Mouse (Mus musculus) midbrain, embryonic 16.5 days (tissue): ENCODE measurements around the gene Eif4g2. TPM values are rescaled to one million over a fixed set of nuclear protein-coding genes. Genes with fewer than 3 reads are reported as not detected.
A peak's percentile ranks its signal among the peaks of the same experiment; 100 is the strongest.

ENCODE experiments used
- ATAC-seq: fragments of 200-750 bp; cut with Nextera tagmentation; 2 replicates; pipeline ENCODE4 v1.8.0; 2017; ENCODE audit warnings: moderate TSS enrichment
- H3K27ac ChIP-seq: fragments of 300-500 bp; sonication (generic); 2 replicates; pipeline ENCODE4 v1.5.1; 2014; ENCODE audit warnings: mild to moderate bottlenecking, low read length, mixed read lengths
- H3K27me3 ChIP-seq: fragments of 300-500 bp; sonication (generic); 2 replicates; pipeline ENCODE4 v1.6.1; 2014; ENCODE audit warnings: low read depth, low read length, mixed read lengths; ENCODE audit not compliant: control insufficient read depth, insufficient read depth
- H3K36me3 ChIP-seq: fragments of 300-500 bp; sonication (generic); 2 replicates; pipeline ENCODE4 v1.6.1; 2014; ENCODE audit warnings: mild to moderate bottlenecking, low read length, moderate library complexity, mixed read lengths; ENCODE audit not compliant: control insufficient read depth, insufficient read depth
- H3K4me1 ChIP-seq: fragments of 300-500 bp; sonication (generic); 2 replicates; pipeline ENCODE4 v1.6.1; 2014; ENCODE audit warnings: mild to moderate bottlenecking, low read length, mixed read lengths; ENCODE audit not compliant: control insufficient read depth, insufficient read depth
- H3K4me2 ChIP-seq: fragments of 300-500 bp; sonication (generic); 2 replicates; pipeline ENCODE4 v1.6.1; 2014; ENCODE audit warnings: mild to moderate bottlenecking, low read length, mixed read lengths
- H3K4me3 ChIP-seq: fragments of 300-500 bp; sonication (generic); 2 replicates; pipeline ENCODE4 v1.5.1; 2014; ENCODE audit warnings: low read depth, mild to moderate bottlenecking, low read length, moderate library complexity, mixed read lengths
- H3K9ac ChIP-seq: fragments of 300-500 bp; sonication (generic); 2 replicates; pipeline ENCODE4 v1.6.1; 2014; ENCODE audit warnings: low read depth, low read length, mixed read lengths
- H3K9me3 ChIP-seq: fragments of 300-500 bp; sonication (generic); replicated peaks from 2 replicates; pipeline ENCODE4 v1.6.1; 2014; ENCODE audit warnings: mild to moderate bottlenecking, low read length, mixed read lengths; ENCODE audit not compliant: control insufficient read depth, poor library complexity, severe bottlenecking
- whole genome bisulfite sequencing: fragments of 180-500 bp; shearing (Covaris S2); extraction: QIAGEN DNeasy Blood & Tissue Kit; methylation state at CpG from one replicate; pipeline ENCODE4 v1.1.7; 2014; 5-methylcytosine and 5-hydroxymethylcytosine counted together
- polyA plus RNA-seq: library from polyadenylated mRNA; unstranded; fragments of >200 nt; fragmentation: Nextera tagmentation; extraction: Ambion mirVana; gene quantifications from 2 replicates; pipeline ENCODE4 v1.2.1, GENCODE M21; 2015

Gene Eif4g2
- polyA plus RNA-seq, 1 experiment from 2014 or later, result 1,168 TPM

DNA sequence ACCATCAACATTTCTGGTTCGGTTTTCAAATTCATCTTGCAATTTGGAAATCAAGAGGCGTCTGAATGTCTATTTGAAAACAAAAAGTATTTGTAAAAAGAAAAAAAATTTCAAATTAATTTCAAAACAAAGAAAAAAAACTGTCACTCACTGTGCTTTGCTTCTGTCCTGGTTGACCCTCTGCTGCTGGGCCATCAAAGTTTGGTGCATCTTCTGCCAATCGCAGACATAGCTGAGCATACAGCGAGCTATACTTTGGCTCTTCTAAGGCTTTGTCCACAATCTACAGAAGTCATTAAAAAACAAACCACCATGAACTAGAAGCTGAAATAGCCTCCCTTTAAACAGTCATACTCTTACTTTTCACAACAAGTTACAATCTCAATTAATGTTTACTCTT, 4.6 kb downstream of the Eif4g2 start:
- no peak overlapping the region for H3K9ac ChIP-seq
- ATAC-seq, result no peak
- H3K9me3 ChIP-seq, result no peaks in the 10 kb centered on the region
- H3K36me3 ChIP-seq, result peaks cover 55% of the 10 kb centered on the region
- H3K4me1 ChIP-seq, result peaks cover 29% of the 10 kb centered on the region
- H3K27ac ChIP-seq, result no peak overlapping the region
- H3K27me3 ChIP-seq, result no peaks in the 10 kb centered on the region
- WGBS, result 93% methylated on average over 4 of the region's 4 CpGs
- H3K4me3 ChIP-seq, result no peak overlapping the region
- no peak overlapping the region for H3K4me2 ChIP-seq

DNA sequence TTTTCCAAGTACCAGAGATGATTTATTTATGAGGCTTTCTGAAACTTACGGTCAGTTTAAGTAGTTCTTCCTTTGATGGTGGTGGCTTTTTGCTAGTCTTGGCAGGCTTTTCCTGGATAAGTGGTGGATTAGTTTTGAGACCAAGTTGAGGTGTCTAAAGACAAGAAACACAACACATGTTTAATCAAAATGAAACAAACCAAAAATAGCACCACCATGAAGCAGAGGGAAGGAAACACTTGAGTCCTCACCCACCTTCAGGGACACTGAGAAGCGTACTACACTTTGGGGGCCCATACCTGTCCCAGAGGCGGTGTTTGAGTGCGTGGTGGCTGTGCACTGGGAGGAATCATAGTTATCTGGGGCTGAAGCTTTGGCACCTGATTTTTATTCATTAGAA, 7.5 kb downstream of the Eif4g2 start:
- Histone ChIP-seq H3K9ac (no peak overlapping the region), H3K9me3 (no peaks in the 10 kb centered on the region), H3K27me3 (no peaks in the 10 kb centered on the region), H3K27ac (no peak overlapping the region), H3K4me1 (peaks cover 18% of the 10 kb centered on the region), H3K4me2 (no peak overlapping the region), H3K36me3 (peaks cover 76% of the 10 kb centered on the region), H3K4me3 (no peak overlapping the region)
- 95% methylated on average over 4 of the region's 4 CpGs for WGBS
- no peak for ATAC-seq

DNA sequence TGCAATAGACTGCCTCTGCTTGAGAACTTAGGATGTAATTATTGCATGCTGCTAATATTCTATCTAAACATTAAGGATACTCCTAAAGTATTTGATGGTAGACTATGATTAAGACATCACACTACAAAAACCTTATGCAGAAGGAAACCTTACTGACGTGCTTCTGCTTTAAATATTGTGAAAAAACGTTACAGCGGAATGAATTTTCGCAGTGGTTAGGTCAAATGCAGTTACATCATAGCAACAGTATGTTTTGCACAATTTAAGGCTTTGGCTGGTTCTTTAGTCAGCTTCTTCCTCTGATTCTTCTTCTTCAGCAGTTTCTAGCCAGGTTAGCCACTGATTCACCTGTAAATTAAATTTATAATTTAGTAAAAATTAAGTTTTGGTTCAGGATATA, 10.4 kb downstream of the Eif4g2 start:
- H3K4me2 ChIP-seq, result no peak overlapping the region
- H3K9ac ChIP-seq, result no peak overlapping the region
- no peak overlapping the region for H3K27ac ChIP-seq
- H3K9me3 ChIP-seq, result no peaks in the 10 kb centered on the region; the same call in 1 of the 2 replicates
- H3K4me1 ChIP-seq, result no peaks in the 10 kb centered on the region
- ATAC-seq, result no peak
- H3K36me3 ChIP-seq, result peaks cover 77% of the 10 kb centered on the region
- no peaks in the 10 kb centered on the region for H3K27me3 ChIP-seq
- no peak overlapping the region for H3K4me3 ChIP-seq
- 97% methylated on average over 4 of the region's 4 CpGs for WGBS

DNA sequence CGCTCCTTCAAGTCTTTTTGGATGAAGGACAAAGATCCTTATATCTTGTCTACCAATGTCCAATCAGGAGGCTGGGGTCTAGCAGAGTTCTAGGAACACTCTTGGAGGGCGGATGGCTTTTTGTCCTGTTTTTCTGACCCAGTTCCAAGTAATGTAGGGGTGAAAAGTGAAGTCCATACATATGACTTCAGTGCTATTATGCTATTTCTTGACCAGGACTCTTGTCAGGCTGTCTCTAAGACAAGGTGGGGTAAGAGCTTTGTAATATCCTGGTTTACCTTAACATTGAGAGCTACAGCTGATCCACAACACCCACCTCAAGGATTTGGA, 12.7 kb downstream of the Eif4g2 start:
- WGBS, result 94% methylated on average over 2 of the region's 2 CpGs
- Histone ChIP-seq H3K9me3 (no peaks in the 10 kb centered on the region; the same call in 1 of the 2 replicates), H3K36me3 (peaks cover 60% of the 10 kb centered on the region), H3K4me3 (no peak overlapping the region), H3K4me1 (no peaks in the 10 kb centered on the region), H3K27me3 (no peaks in the 10 kb centered on the region), H3K4me2 (no peak overlapping the region), H3K9ac (no peak overlapping the region), H3K27ac (no peak overlapping the region)
- ATAC-seq, result 0 out of 2 replicates have a peak, but pooled peaks have one; percentile 21

DNA sequence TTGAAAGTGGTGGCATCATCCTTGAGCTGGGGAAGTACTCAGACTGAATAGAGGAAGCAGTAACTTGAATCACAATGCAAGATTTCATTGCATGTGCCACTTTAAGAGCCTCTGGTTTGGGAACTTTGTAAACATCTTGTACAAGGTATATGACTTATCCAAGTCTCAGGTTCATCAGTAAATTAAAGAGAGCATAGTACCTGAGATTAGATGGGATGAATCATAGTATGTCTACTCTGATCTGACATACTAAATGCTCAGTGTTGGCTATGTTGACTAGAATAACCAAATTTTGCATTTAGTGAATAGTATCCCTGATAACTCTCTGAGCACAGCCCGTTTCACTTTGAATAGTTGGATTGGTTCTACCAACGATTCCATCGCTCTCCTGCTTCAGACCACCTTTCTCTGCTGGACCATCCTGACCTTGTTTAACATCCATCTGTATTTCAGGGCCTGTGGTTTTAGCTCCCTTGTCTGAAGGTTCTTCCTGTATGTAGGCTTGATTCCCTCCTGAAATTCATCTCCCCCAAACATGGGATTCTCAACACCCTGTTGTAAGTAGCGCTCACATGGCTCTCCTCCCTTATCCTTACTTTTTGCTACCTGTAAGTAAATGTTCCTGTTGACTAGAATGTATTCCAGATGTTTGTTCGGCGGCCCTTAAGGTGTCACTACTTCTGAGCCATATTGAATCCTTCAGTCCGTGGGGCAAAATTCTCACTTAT, 13.2 kb downstream of the Eif4g2 start:
- no peak overlapping the region for H3K4me3 ChIP-seq
- H3K27me3 ChIP-seq, result no peaks in the 10 kb centered on the region
- H3K36me3 ChIP-seq, result peaks cover 55% of the 10 kb centered on the region
- WGBS, result 94% methylated on average over 7 of the region's 7 CpGs
- no peak overlapping the region for H3K27ac ChIP-seq
- no peak for ATAC-seq
- H3K9ac ChIP-seq, result no peak overlapping the region
- H3K9me3 ChIP-seq, result no peaks in the 10 kb centered on the region; the same call in 1 of the 2 replicates
- H3K4me2 ChIP-seq, result no peak overlapping the region
- H3K4me1 ChIP-seq, result no peaks in the 10 kb centered on the region

DNA sequence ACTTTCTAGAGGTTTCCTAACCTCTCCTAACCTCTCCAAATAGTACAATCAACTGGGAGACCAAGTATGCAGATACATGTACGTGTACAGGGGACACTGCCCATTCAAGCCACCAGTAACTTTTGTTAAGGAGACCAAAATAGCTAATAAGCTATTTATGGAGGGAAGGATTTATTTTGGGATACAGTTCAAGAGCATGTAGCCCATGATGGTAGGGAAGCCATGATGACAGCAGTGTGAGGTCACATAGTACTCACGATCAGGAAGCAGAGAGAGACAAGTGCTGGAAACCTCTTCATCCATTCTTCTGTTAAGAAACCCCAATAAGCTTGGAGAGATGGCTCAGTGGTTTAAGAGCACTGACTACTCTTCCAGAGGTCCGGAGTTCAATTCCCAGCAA, 14.6 kb downstream of the Eif4g2 start:
- no peak for ATAC-seq
- no peaks in the 10 kb centered on the region; the same call in 1 of the 2 replicates for H3K9me3 ChIP-seq
- H3K4me1 ChIP-seq, result no peaks in the 10 kb centered on the region
- over 99% methylated on average over 3 of the region's 3 CpGs for WGBS
- H3K4me2 ChIP-seq, result no peak overlapping the region
- H3K4me3 ChIP-seq, result no peak overlapping the region
- peaks cover 45% of the 10 kb centered on the region for H3K36me3 ChIP-seq
- no peak overlapping the region for H3K27ac ChIP-seq
- no peaks in the 10 kb centered on the region for H3K27me3 ChIP-seq
- H3K9ac ChIP-seq, result no peak overlapping the region

DNA sequence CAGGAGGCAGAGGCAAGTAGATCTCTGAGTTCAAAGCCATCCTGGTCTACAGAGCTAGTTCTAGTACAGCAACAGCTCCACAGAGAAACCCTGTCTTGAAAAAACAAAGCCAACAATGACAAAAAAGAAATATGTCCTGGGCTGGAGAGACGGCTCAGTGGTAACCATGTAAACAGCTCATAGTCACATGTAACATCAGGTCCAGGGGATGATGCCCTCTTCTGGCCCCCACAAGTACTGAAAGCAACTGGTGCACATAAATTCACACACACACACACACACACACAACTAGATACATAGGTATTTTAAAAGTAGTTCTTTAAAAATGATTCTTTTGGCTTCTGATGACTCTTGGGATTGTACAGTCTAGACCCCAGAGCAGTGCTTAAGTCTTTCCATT, 19.9 kb downstream of the Eif4g2 start:
- Histone ChIP-seq H3K9me3 (no peaks in the 10 kb centered on the region; the same call in 1 of the 2 replicates), H3K27me3 (no peaks in the 10 kb centered on the region), H3K4me1 (no peaks in the 10 kb centered on the region), H3K9ac (no peak overlapping the region), H3K36me3 (peaks cover 5% of the 10 kb centered on the region), H3K4me3 (no peak overlapping the region), H3K4me2 (no peak overlapping the region), H3K27ac (no peak overlapping the region)
- 91% methylated on average over 1 of the region's 1 CpGs for WGBS
- no peak for ATAC-seq

DNA sequence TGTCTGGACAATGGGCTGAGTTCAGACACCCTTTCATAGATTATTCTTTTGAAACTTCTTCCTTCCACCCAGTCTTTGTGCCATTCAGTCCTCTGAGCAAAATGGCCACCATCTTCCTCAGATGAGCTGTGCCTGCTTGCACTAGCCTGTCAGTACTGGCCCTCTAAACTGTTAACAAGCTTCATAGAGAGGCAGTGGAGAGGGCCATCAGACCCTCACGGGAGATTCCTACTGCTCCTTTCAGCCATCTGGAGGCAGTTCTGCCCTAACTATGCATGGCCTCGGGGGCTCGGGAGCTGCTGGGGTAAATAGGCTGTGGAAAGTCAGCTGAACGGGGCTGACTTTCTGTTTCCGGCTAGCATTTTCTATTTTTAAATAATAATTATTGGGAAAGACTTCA, 23.3 kb downstream of the Eif4g2 start:
- Histone ChIP-seq H3K27me3 (no peaks in the 10 kb centered on the region), H3K27ac (no peak overlapping the region), H3K4me3 (no peak overlapping the region), H3K9ac (no peak overlapping the region), H3K9me3 (no peaks in the 10 kb centered on the region), H3K4me2 (no peak overlapping the region), H3K36me3 (peaks cover 8% of the 10 kb centered on the region), H3K4me1 (no peaks in the 10 kb centered on the region)
- no peak for ATAC-seq
- WGBS, result 50% methylated on average over 5 of the region's 5 CpGs

DNA sequence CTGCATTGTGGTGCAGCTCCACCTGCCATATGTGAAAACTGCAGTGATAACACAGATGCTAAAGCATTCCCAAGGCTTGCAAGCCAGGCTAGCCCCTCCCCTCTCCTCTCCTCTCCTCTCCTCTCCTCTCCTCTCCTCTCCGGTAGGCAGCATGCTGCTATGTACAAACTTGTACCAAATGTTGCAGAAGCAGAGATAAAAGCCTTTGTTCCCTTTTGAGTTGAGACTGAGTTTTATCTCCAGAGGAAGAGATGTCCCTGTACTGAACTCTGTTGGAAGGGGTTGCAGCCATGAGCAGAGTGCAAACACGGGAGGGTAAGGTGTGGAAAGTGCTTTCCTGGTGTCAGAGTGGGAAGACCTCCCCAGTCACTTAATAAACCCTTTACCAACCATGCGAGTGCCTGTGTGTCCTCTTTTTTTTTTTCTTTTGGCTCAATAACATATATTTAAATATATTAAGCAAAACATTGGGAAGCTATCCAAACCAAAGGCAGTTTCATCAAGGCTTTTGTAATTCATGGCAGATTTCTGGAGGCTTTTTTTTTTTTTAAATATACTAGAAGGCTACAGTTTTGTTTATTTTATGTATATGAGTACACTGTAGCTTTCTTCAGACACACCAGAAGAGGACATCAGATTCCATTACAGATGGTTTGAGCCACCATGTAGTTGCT, 26.7 kb downstream of the Eif4g2 start:
- no peaks in the 10 kb centered on the region for H3K9me3 ChIP-seq
- H3K27ac ChIP-seq, result no peak overlapping the region
- no peak overlapping the region for H3K9ac ChIP-seq
- ATAC-seq, result no peak
- H3K27me3 ChIP-seq, result no peaks in the 10 kb centered on the region
- no peak overlapping the region for H3K4me3 ChIP-seq
- H3K4me2 ChIP-seq, result no peak overlapping the region
- H3K4me1 ChIP-seq, result no peaks in the 10 kb centered on the region
- H3K36me3 ChIP-seq, result peaks cover 26% of the 10 kb centered on the region
- WGBS, result 91% methylated on average over 3 of the region's 3 CpGs
